Mouse (Mus musculus): Measurements from ENCODE around the gene Fank1. TPM values are rescaled to one million over a fixed set of nuclear protein-coding genes. Genes with fewer than 3 reads are reported as not detected.

Fank1 gene
- polyA plus RNA-seq, 2 experiments, result 0.04 TPM; not detected in 1

- DNase-seq (ENCODE audit: low read depth in 3 of 3, low spot score in 3 of 3), result no peak
- Histone ChIP-seq H3K4me2 (ENCODE audit: low read depth) (no peak overlapping the region), H3K27ac (no peak overlapping the region), H3K4me3 (ENCODE audit: insufficient read depth in 1 of 2, low read depth in 2 of 2, low read length in 2 of 2) (no peak overlapping the region), H3K36me3 (replicated peaks; ENCODE audit: control insufficient read depth, insufficient read depth, low read depth) (no peaks in the 10 kb centered on the region), H3K4me1 (replicated peaks; ENCODE audit: control insufficient read depth in 2 of 2, insufficient read depth in 2 of 2, low read length in 1 of 2) (no peaks in the 10 kb centered on the region), H3K9me3 (ENCODE audit: control insufficient read depth, low read length) (no peaks in the 10 kb centered on the region), H3K9ac (replicated peaks) (no peak overlapping the region), H3K27me3 (ENCODE audit: control insufficient read depth, insufficient read depth, low read length) (no peaks in the 10 kb centered on the region)
- ATAC-seq (ENCODE audit: insufficient read depth), result no peak
- no peak for TF ChIP-seq EP300 (IDR thresholded peaks at IDR 0.05; ENCODE audit: low read depth)
- no peak for TF ChIP-seq CTCF (IDR thresholded peaks at IDR 0.05; ENCODE audit: low read depth)
- 73% methylated on average over 8 of the region's 8 CpGs for WGBS (ENCODE audit: insufficient replicate concordance)
Observed at GRCm38 (mm10) chr7:133747372-133747771, 29.3 kb upstream of the Fank1 start.

GRCm38 (mm10) chr7:133748753-133749152 lies 27.9 kb upstream of the Fank1 start:
- H3K36me3 ChIP-seq (replicated peaks; ENCODE audit: control insufficient read depth, insufficient read depth, low read depth), result no peaks in the 10 kb centered on the region
- DNase-seq (ENCODE audit: low read depth in 3 of 3, low spot score in 3 of 3) (no peak), ATAC-seq (ENCODE audit: insufficient read depth) (no peak)
- 87% methylated on average over 14 of the region's 14 CpGs for WGBS (ENCODE audit: insufficient replicate concordance)
- no peak overlapping the region for H3K9ac ChIP-seq (replicated peaks)
- TF ChIP-seq CTCF (IDR thresholded peaks at IDR 0.05; ENCODE audit: low read depth), result no peak
- no peak for TF ChIP-seq EP300 (IDR thresholded peaks at IDR 0.05; ENCODE audit: low read depth)
- H3K27ac ChIP-seq, result no peak overlapping the region
- H3K4me3 ChIP-seq (ENCODE audit: insufficient read depth in 1 of 2, low read depth in 2 of 2, low read length in 2 of 2), result no peak overlapping the region
- H3K27me3 ChIP-seq (ENCODE audit: control insufficient read depth, insufficient read depth, low read length), result no peaks in the 10 kb centered on the region
- no peak overlapping the region for H3K4me2 ChIP-seq (ENCODE audit: low read depth)
- H3K4me1 ChIP-seq (replicated peaks; ENCODE audit: control insufficient read depth in 2 of 2, insufficient read depth in 2 of 2, low read length in 1 of 2), result no peaks in the 10 kb centered on the region
- H3K9me3 ChIP-seq (ENCODE audit: control insufficient read depth, low read length), result no peaks in the 10 kb centered on the region

- H3K27me3 ChIP-seq (ENCODE audit: control insufficient read depth, insufficient read depth, low read length), result no peaks in the 10 kb centered on the region
- H3K9ac ChIP-seq (replicated peaks), result no peak overlapping the region
- H3K4me1 ChIP-seq (replicated peaks; ENCODE audit: control insufficient read depth in 2 of 2, insufficient read depth in 2 of 2, low read length in 1 of 2), result no peaks in the 10 kb centered on the region
- DNase-seq (ENCODE audit: low read depth in 3 of 3, low spot score in 3 of 3) (no peak), ATAC-seq (ENCODE audit: insufficient read depth) (no peak)
- H3K4me2 ChIP-seq (ENCODE audit: low read depth), result no peak overlapping the region
- no peak overlapping the region for H3K27ac ChIP-seq
- H3K4me3 ChIP-seq (ENCODE audit: insufficient read depth in 1 of 2, low read depth in 2 of 2, low read length in 2 of 2), result no peak overlapping the region
- TF ChIP-seq CTCF (IDR thresholded peaks at IDR 0.05; ENCODE audit: low read depth), result no peak
- TF ChIP-seq EP300 (IDR thresholded peaks at IDR 0.05; ENCODE audit: low read depth), result no peak
- WGBS (ENCODE audit: insufficient replicate concordance), result 63% methylated on average over 5 of the region's 5 CpGs
- no peaks in the 10 kb centered on the region for H3K36me3 ChIP-seq (replicated peaks; ENCODE audit: control insufficient read depth, insufficient read depth, low read depth)
- no peaks in the 10 kb centered on the region for H3K9me3 ChIP-seq (ENCODE audit: control insufficient read depth, low read length)
Observed at GRCm38 (mm10) chr7:133750666-133751065, 26.0 kb upstream of the Fank1 start.

GRCm38 (mm10) chr7:133751163-133751562 lies 25.5 kb upstream of the Fank1 start:
- 71% methylated on average over 5 of the region's 5 CpGs for WGBS (ENCODE audit: insufficient replicate concordance)
- Histone ChIP-seq H3K4me1 (replicated peaks; ENCODE audit: control insufficient read depth in 2 of 2, insufficient read depth in 2 of 2, low read length in 1 of 2) (no peaks in the 10 kb centered on the region), H3K36me3 (replicated peaks; ENCODE audit: control insufficient read depth, insufficient read depth, low read depth) (no peaks in the 10 kb centered on the region), H3K27ac (no peak overlapping the region), H3K4me2 (ENCODE audit: low read depth) (no peak overlapping the region), H3K4me3 (ENCODE audit: insufficient read depth in 1 of 2, low read depth in 2 of 2, low read length in 2 of 2) (no peak overlapping the region), H3K9me3 (ENCODE audit: control insufficient read depth, low read length) (no peaks in the 10 kb centered on the region), H3K9ac (replicated peaks) (no peak overlapping the region), H3K27me3 (ENCODE audit: control insufficient read depth, insufficient read depth, low read length) (no peaks in the 10 kb centered on the region)
- no peak for ATAC-seq (ENCODE audit: insufficient read depth)
- no peak for DNase-seq (ENCODE audit: low read depth in 3 of 3, low spot score in 3 of 3)
- TF ChIP-seq EP300 (IDR thresholded peaks at IDR 0.05; ENCODE audit: low read depth), result no peak
- no peak for TF ChIP-seq CTCF (IDR thresholded peaks at IDR 0.05; ENCODE audit: low read depth)

- 60% methylated on average over 5 of the region's 5 CpGs for WGBS (ENCODE audit: insufficient replicate concordance)
- no peak overlapping the region for H3K27ac ChIP-seq
- H3K4me1 ChIP-seq (replicated peaks; ENCODE audit: control insufficient read depth in 2 of 2, insufficient read depth in 2 of 2, low read length in 1 of 2), result no peaks in the 10 kb centered on the region; a peak in 1 of 4 replicates
- H3K9me3 ChIP-seq (ENCODE audit: control insufficient read depth, low read length), result peaks cover 2% of the 10 kb centered on the region; the same call in 1 of the 2 replicates
- H3K4me3 ChIP-seq (ENCODE audit: insufficient read depth in 1 of 2, low read depth in 2 of 2, low read length in 2 of 2), result no peak overlapping the region
- TF ChIP-seq CTCF (IDR thresholded peaks at IDR 0.05; ENCODE audit: low read depth) (no peak), EP300 (IDR thresholded peaks at IDR 0.05; ENCODE audit: low read depth) (no peak)
- no peaks in the 10 kb centered on the region for H3K27me3 ChIP-seq (ENCODE audit: control insufficient read depth, insufficient read depth, low read length)
- no peak for DNase-seq (ENCODE audit: low read depth in 3 of 3, low spot score in 3 of 3)
- ATAC-seq (ENCODE audit: insufficient read depth), result no peak
- H3K4me2 ChIP-seq (ENCODE audit: low read depth), result no peak overlapping the region
- H3K36me3 ChIP-seq (replicated peaks; ENCODE audit: control insufficient read depth, insufficient read depth, low read depth), result no peaks in the 10 kb centered on the region
- H3K9ac ChIP-seq (replicated peaks), result no peak overlapping the region
Observed at GRCm38 (mm10) chr7:133757961-133758455, 18.7 kb upstream of the Fank1 start.
